Mouse (Mus musculus): Measurements from ENCODE around the gene Lrp8. TPM values are rescaled to one million over a fixed set of nuclear protein-coding genes. Genes with fewer than 3 reads are reported as not detected.

The Lrp8 gene
- total RNA-seq, 2 experiments from 2014 or later, result 93.2 to 123 TPM

DNA sequence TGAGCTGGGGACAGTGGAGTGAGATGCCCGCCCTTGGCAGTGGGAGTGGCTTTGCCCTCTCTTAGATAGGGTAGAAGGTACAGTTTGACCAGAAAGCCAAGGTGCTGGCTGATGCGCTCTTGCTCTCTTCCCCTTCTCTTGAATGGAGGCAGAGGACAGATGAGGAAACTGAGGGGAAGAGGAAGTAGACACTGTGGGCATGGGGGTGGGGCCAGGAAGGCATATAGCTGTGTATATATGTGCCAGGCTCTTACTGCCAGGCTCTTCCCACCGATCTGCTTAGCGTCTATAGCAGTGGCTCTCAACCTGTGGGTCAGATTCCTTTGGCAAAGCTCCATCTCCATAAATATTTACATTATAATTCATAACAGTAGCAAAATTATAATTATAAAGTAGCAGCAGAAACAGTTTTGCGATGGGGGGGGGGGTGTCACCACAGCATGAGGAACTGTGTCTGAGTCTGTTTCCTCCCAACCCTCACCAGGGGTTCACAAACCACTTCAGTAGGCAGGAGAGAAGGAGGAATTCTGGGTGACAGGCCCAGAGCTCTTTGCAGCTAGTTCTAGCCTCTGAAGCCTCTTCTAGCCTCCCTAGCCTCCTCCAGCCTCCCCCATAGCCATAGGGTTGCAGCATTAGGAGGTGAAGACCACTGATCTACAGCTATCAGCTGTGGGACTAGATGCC lies 24.9 kb upstream of the Lrp8 start:
- H3K27ac ChIP-seq, result no peak overlapping the region
- no peak for TF ChIP-seq CTCF (IDR thresholded peaks at IDR 0.05)
- intact Hi-C loops (cut with DNase I), result no loop called here
- no peak for DNase-seq (ENCODE audit: extremely low spot score in 1 of 2, low spot score in 2 of 2)
- H3K4me3 ChIP-seq, result no peak overlapping the region

DNA sequence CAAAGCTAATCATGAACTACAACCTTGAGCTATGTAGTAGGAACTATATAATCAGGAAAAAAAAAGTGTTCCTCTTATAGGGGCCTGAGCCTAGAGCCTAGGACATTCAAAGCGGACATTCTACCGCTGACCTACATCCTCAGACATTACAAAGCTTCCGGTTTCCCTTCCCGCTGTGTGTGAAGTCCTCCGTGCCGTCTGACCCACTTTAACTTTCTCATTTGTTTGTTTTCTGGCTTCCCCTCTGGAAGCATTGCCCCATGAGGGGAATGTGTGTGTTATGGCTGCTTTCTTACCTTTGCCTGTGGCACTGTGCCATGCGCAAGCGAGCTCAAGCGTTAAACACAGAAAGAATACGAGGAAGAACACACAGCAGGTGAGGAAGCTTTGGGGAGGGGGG lies 18.5 kb upstream of the Lrp8 start:
- intact Hi-C loops (cut with DNase I), result no loop called here
- no peak overlapping the region for H3K4me3 ChIP-seq
- no peak for TF ChIP-seq CTCF (IDR thresholded peaks at IDR 0.05)
- no peak overlapping the region for H3K27ac ChIP-seq
- DNase-seq (ENCODE audit: extremely low spot score in 1 of 2, low spot score in 2 of 2), result no peak

DNA sequence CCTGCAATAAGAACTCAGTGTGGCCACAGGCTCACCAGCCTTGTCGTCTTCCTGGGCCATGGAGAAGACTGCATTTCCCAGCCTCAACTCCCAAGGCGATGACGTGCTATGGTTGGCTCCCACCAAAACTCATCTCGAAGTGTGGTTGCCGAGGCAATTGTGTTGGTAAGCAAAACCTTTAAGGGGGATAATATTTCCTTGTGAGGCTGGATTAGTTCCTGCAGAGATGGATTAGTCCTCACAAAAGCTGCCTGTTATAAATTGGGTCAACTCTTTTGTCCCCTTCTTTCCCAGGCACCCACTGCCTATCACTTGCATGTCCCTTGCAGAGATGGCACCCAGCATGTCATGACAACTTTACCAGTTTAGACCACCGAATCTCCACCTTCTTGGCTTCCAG lies 13.2 kb upstream of the Lrp8 start:
- no peak for DNase-seq (ENCODE audit: extremely low spot score in 1 of 2, low spot score in 2 of 2)
- TF ChIP-seq CTCF (IDR thresholded peaks at IDR 0.05), result no peak
- H3K27ac ChIP-seq, result no peak overlapping the region
- no peak overlapping the region for H3K4me3 ChIP-seq
- intact Hi-C loops (cut with DNase I), result loop anchor here (5.0 kb wide), 1 partner anchor 42 kb away; no protein-coding TSS in a partner anchor

DNA sequence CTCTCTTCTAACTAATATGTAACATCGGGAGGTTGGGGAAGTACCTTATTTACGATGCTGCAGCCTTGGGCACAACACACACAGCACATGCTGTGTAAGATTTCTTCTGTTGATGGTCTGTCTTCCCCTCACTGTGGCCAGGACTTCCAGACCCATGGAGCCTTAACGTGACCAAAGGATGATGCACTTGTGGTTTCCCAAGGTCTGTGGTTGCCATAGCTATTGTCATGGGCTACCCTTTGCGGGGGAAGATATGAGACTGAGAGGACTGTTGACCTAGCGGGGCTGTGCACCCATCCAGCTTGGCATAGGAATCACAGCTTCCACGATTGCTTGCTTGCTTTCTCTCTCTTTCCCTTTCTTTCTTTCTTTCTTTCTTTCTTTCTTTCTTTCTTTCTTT lies 1.3 kb upstream of the Lrp8 start:
- H3K4me3 ChIP-seq, result no peak overlapping the region
- no peak for TF ChIP-seq CTCF (IDR thresholded peaks at IDR 0.05)
- intact Hi-C loops (cut with DNase I), result loop anchor here (1.0 to 5.0 kb wide), 2 partner anchors 62 to 86 kb away; partner anchors contain the start of gene 0610037L13Rik
- DNase-seq (ENCODE audit: extremely low spot score in 1 of 2, low spot score in 2 of 2), result no peak
- no peak overlapping the region for H3K27ac ChIP-seq

DNA sequence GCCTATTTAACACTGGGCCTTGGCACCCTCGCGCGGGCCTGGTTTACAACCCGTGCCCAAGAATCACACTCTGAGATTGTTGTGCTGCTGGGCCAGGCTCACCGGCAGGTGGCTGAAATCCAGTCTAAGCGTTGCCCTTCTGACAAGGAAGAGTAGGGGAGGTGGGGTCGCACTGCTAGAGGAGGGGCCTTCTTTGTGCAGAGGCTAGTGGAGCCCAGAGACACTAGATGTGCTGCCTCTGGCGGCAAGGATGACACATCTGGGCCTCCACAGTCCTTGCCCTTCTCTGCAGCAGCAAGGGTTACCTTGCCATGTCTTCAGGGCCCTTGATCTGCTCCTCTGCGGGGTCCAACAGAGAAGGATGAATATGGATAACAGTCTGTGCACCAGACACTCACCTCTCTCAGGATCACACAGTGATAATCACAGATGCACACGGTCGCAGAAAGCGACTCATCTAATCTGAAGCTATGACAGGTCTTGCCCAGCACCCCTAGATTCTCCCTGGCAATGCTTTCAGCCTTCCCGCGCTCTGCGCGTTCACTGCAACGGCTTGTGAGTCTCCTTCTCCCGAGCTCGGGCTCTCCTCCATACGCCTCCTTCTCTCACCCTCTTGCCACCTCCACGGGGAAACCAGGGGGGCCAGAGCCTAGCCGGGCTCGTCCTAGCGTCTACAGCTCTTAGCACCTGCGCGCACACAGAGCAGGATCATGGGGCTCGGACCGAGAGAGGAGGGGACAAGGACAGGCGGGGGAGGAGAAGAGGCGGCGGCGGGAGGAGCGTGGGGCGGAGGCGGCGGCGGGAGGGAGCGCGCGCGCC lies 486 bp upstream of the Lrp8 start:
- Histone ChIP-seq H3K4me3 (peak overlapping the region; percentile 60), H3K27ac (peak overlapping the region; percentile 82)
- peak; percentile 23 for TF ChIP-seq CTCF (IDR thresholded peaks at IDR 0.05)
- intact Hi-C loops (cut with DNase I), result loop anchor here (1.0 to 5.0 kb wide), 5 partner anchors 15 to 86 kb away; partner anchors contain the start of gene 0610037L13Rik
- DNase-seq (ENCODE audit: extremely low spot score in 1 of 2, low spot score in 2 of 2), result peak; percentile 83 to 87

DNA sequence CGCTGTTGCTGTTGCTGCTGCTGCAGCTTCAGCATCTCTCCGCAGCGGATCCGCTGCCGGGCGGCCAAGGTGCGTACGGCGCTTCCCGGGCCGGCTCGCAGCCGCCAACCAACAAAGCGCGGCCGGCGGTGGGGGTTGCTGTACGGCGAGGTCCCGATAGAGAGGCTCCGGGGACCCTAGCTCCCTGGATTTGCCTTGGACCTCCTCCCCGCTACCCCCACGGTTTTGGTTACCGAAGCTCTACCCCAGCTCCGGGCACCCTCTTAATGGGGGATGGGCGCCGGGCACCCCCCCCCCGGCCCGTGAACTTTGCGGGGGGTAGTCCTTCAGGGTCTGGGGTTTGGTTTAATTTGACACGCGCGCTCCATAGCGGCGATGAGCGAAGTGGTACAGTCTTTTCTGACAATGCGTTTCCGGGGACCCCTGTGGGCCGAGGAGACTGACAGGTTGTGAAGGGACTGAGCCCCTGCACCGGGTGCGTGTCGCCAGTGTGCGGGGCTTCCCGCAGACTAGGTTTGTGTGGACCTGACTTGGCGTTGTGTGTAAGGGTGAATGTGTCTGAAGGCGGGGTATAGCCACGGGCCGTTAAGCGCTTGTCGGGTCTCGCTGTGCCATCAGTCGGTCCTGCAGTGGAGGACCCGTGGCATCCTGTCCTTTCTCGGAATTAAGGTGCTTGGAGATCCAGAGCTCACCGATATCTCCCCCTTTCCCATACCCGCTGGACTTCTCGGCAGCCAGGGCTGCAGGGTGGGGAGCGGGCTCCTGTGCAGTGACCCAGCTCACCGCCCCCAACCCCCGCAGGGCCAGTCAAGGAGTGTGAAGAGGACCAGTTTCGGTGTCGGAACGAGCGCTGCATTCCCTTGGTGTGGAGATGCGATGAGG lies 630 bp downstream of the Lrp8 start:
- TF ChIP-seq CTCF (IDR thresholded peaks at IDR 0.05), result no peak
- H3K4me3 ChIP-seq, result peak overlapping the region; percentile 86
- peak in 1 of 2 experiments; percentile 55 for DNase-seq (ENCODE audit: extremely low spot score in 1 of 2, low spot score in 2 of 2)
- intact Hi-C loops (cut with DNase I), result loop anchor here (2.0 to 5.0 kb wide), 4 partner anchors 14 to 85 kb away; partner anchors contain the start of gene 0610037L13Rik
- peak overlapping the region; percentile 95 for H3K27ac ChIP-seq

DNA sequence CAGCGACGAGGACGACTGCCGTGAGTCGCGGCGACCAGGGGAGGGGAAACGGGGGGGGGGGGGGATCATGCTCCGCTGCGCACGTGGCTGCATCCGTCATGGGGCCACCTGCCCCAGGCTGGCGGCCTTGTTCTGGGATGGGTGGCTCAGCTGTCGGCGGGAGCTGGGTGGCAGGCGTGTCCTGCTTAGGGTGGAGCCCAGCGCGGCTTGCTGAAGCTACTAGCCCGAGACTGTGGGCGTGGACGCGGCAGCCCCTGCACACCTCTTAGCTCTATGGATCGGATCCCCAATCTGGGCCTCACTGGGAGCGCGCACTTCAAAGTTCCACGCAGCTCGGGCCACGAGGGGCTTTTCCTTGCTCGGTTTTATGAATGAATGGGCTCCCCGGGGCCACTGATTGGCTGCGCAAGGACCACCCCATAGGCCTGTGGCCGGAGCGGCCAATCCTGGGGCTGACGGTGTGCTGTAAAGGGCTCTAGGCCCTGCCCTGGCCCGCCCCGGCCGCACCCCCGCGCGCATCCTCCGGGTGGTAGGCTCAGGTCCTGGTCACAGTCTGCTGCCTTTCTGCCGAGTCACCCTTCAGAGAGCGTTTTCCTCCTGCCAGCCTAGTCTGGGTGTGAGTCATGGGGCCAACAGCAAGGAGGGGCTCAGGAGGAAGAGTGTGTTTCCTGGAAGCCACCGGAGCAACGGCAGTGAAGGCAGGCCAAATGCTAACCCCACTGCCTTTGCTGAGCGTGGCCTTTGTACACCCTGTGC lies 1.5 kb downstream of the Lrp8 start:
- Histone ChIP-seq H3K4me3 (peak overlapping the region; percentile 86), H3K27ac (peak overlapping the region; percentile 95)
- TF ChIP-seq CTCF (IDR thresholded peaks at IDR 0.05), result no peak
- DNase-seq (ENCODE audit: extremely low spot score in 1 of 2, low spot score in 2 of 2), result peak; percentile 58 to 73
- intact Hi-C loops (cut with DNase I), result loop anchor here (2.0 to 5.0 kb wide), 4 partner anchors 13 to 84 kb away; partner anchors contain the start of gene 0610037L13Rik

DNA sequence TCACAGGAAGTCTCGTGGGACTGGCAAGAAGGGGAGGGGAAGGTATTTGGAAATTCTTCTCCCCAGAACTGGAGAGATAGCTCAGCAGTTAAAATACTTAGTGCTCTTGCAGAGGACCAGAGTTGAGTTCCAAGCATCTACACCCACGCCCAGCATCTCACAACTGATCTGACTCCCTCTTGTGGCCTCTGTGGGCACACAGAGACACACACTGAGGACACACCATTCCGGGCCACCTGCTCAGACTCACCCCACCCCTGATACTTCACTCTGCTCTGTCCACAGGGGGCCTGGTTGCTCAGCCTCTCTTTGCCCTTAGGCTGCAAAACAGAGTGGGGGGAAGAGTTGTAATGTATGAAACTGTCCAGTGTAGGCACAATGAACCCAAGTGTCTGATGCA lies 3.4 kb downstream of the Lrp8 start:
- intact Hi-C loops (cut with DNase I), result no loop called here
- peak; percentile 43 for TF ChIP-seq CTCF (IDR thresholded peaks at IDR 0.05)
- Histone ChIP-seq H3K27ac (peak overlapping the region; percentile 22; the same call in 1 of the 2 replicates), H3K4me3 (no peak overlapping the region)
- no peak for DNase-seq (ENCODE audit: extremely low spot score in 1 of 2, low spot score in 2 of 2)

DNA sequence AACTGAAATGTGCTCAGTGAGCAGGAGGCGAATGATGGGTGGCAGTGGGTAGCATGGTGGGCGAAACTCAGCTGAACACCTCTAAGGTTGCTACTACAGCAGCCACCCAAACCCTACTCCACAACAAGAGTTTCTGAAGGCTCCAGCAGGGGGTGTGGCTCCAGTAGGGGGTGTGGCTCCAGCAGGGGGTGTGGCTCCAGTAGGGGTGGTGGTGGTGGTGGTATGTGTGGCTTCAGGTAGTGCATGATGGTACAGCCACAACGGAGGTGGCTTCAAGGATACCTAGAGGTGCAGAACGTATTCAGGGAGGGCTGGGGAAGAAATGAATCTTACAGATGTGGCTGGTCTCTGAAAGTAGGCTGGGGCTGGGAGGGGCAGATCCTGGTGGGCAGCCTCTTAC lies 5.7 kb downstream of the Lrp8 start:
- intact Hi-C loops (cut with DNase I), result no loop called here
- H3K27ac ChIP-seq, result no peak overlapping the region
- TF ChIP-seq CTCF (IDR thresholded peaks at IDR 0.05), result no peak
- no peak for DNase-seq (ENCODE audit: extremely low spot score in 1 of 2, low spot score in 2 of 2)
- H3K4me3 ChIP-seq, result no peak overlapping the region

DNA sequence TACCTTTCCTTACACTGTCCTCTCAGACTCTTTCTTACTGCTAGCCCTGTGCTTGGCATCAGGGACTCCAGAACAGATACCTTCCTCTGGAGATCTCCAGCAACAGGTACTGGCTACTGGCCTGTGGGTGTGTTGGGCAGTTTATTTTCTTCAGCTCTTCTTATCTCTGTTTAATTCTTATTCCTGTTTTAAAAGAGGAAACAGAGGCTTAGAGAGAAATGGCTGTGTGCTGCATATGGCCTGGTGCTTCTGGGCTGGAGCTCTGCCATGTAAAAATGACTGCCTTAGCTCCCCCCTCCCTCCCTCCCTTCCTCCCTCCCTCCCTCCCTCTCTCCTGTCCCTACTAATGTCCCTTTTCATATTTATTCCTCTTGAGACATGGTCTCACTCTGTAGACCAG lies 6.6 kb downstream of the Lrp8 start:
- H3K27ac ChIP-seq, result no peak overlapping the region

DNA sequence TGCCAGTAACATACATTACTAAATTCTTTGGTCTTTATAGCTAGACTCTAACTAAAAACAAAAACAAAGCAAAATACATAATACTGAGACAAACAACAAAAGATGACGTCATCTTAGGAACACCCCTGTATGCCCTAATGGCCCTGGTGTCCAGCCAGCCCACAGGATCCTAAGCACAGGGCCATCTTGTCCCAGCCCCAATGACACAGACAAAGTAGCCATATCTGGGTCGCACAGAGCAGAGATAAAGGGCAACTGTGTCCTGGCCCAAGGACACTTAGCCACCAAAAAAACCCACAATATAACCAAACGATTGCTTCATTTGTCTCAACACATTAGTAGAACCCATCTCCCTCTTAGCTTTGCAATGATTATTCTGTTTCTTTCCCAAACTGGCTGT lies 8.9 kb downstream of the Lrp8 start:
- no peak overlapping the region for H3K4me3 ChIP-seq
- TF ChIP-seq CTCF (IDR thresholded peaks at IDR 0.05), result no peak
- intact Hi-C loops (cut with DNase I), result no loop called here
- no peak for DNase-seq (ENCODE audit: extremely low spot score in 1 of 2, low spot score in 2 of 2)
- H3K27ac ChIP-seq, result no peak overlapping the region; the same call in 1 of the 2 replicates

More for the DNA sequence above, 6.6 kb downstream of the Lrp8 start:
- TF ChIP-seq CTCF (IDR thresholded peaks at IDR 0.05), result no peak
- intact Hi-C loops (cut with DNase I), result no loop called here
- no peak overlapping the region for H3K4me3 ChIP-seq
- DNase-seq (ENCODE audit: extremely low spot score in 1 of 2, low spot score in 2 of 2), result no peak

Measured in left cerebral cortex, adult 2 months (tissue).